Mouse (Mus musculus): ENCODE results near the gene Olfr282. TPM values are rescaled to one million over a fixed set of nuclear protein-coding genes. Genes with fewer than 3 reads are reported as not detected.
"Not testable (repeated sequence)": the region's sequence is repeated elsewhere in the genome, so short reads cannot be mapped to it uniquely, and the experiment has no call there.

Olfr282 gene
- polyA plus RNA-seq, 1 experiment from 2014 or later, result not detected

GRCm38 (mm10) chr15:98408406-98409060 lies 22.5 kb upstream of the Olfr282 start:
- Histone ChIP-seq H3K4me2 (ENCODE audit: low read length) (no peak overlapping the region), H3K9ac (ENCODE audit: low read length) (no peak overlapping the region), H3K27ac (replicated peaks in 1 of 2; ENCODE audit: control insufficient read depth in 1 of 2, insufficient read depth in 1 of 2, low read depth in 2 of 2, low read length in 2 of 2) (no peak overlapping the region), H3K4me3 (ENCODE audit: control insufficient read depth in 1 of 2, insufficient read depth in 1 of 2, low read depth in 1 of 2, low read length in 2 of 2) (no peak overlapping the region), H3K9me3 (ENCODE audit: control insufficient read depth, low read length) (no peaks in the 10 kb centered on the region), H3K27me3 (ENCODE audit: control insufficient read depth, insufficient read depth, low read length) (no peaks in the 10 kb centered on the region), H3K36me3 (ENCODE audit: control insufficient read depth, insufficient read depth, low read length) (no peaks in the 10 kb centered on the region), H3K4me1 (ENCODE audit: control insufficient read depth in 2 of 2, insufficient read depth in 2 of 2, low read length in 2 of 2) (no peaks in the 10 kb centered on the region)
- ATAC-seq (ENCODE audit: insufficient number of reproducible peaks, insufficient read depth, low FRiP score, low read depth), result no peak
- WGBS, result 65% methylated on average over 17 of the region's 17 CpGs

GRCm38 (mm10) chr15:98409635-98410034 lies 21.4 kb upstream of the Olfr282 start:
- 86% methylated on average over 2 of the region's 2 CpGs for WGBS

GRCm38 (mm10) chr15:98410249-98410648 lies 20.8 kb upstream of the Olfr282 start:
- Histone ChIP-seq H3K4me1 (ENCODE audit: control insufficient read depth in 2 of 2, insufficient read depth in 2 of 2, low read length in 2 of 2) (no peaks in the 10 kb centered on the region), H3K27ac (replicated peaks in 1 of 2; ENCODE audit: control insufficient read depth in 1 of 2, insufficient read depth in 1 of 2, low read depth in 2 of 2, low read length in 2 of 2) (no peak overlapping the region), H3K9ac (ENCODE audit: low read length) (no peak overlapping the region), H3K9me3 (ENCODE audit: control insufficient read depth, low read length) (no peaks in the 10 kb centered on the region), H3K4me2 (ENCODE audit: low read length) (no peak overlapping the region), H3K27me3 (ENCODE audit: control insufficient read depth, insufficient read depth, low read length) (no peaks in the 10 kb centered on the region), H3K4me3 (ENCODE audit: control insufficient read depth in 1 of 2, insufficient read depth in 1 of 2, low read depth in 1 of 2, low read length in 2 of 2) (no peak overlapping the region), H3K36me3 (ENCODE audit: control insufficient read depth, insufficient read depth, low read length) (no peaks in the 10 kb centered on the region)
- WGBS, result 88% methylated on average over 9 of the region's 9 CpGs
- ATAC-seq (ENCODE audit: insufficient number of reproducible peaks, insufficient read depth, low FRiP score, low read depth), result no peak

More at GRCm38 (mm10) chr15:98409635-98410034, 21.4 kb upstream of the Olfr282 start:
- ATAC-seq (ENCODE audit: insufficient number of reproducible peaks, insufficient read depth, low FRiP score, low read depth), result no peak
- Histone ChIP-seq H3K27ac (replicated peaks in 1 of 2; ENCODE audit: control insufficient read depth in 1 of 2, insufficient read depth in 1 of 2, low read depth in 2 of 2, low read length in 2 of 2) (no peak overlapping the region), H3K4me2 (ENCODE audit: low read length) (no peak overlapping the region), H3K4me3 (ENCODE audit: control insufficient read depth in 1 of 2, insufficient read depth in 1 of 2, low read depth in 1 of 2, low read length in 2 of 2) (no peak overlapping the region), H3K36me3 (ENCODE audit: control insufficient read depth, insufficient read depth, low read length) (no peaks in the 10 kb centered on the region), H3K27me3 (ENCODE audit: control insufficient read depth, insufficient read depth, low read length) (no peaks in the 10 kb centered on the region), H3K4me1 (ENCODE audit: control insufficient read depth in 2 of 2, insufficient read depth in 2 of 2, low read length in 2 of 2) (no peaks in the 10 kb centered on the region), H3K9ac (ENCODE audit: low read length) (no peak overlapping the region), H3K9me3 (ENCODE audit: control insufficient read depth, low read length) (no peaks in the 10 kb centered on the region)

- 74% methylated on average over 4 of the region's 4 CpGs for WGBS
- Histone ChIP-seq H3K4me3 (ENCODE audit: control insufficient read depth in 1 of 2, insufficient read depth in 1 of 2, low read depth in 1 of 2, low read length in 2 of 2) (no peak overlapping the region), H3K9ac (ENCODE audit: low read length) (no peak overlapping the region), H3K27ac (replicated peaks in 1 of 2; ENCODE audit: control insufficient read depth in 1 of 2, insufficient read depth in 1 of 2, low read depth in 2 of 2, low read length in 2 of 2) (no peak overlapping the region), H3K4me1 (ENCODE audit: control insufficient read depth in 2 of 2, insufficient read depth in 2 of 2, low read length in 2 of 2) (no peaks in the 10 kb centered on the region), H3K9me3 (ENCODE audit: control insufficient read depth, low read length) (no peaks in the 10 kb centered on the region), H3K4me2 (ENCODE audit: low read length) (no peak overlapping the region), H3K36me3 (ENCODE audit: control insufficient read depth, insufficient read depth, low read length) (no peaks in the 10 kb centered on the region), H3K27me3 (ENCODE audit: control insufficient read depth, insufficient read depth, low read length) (no peaks in the 10 kb centered on the region)
- ATAC-seq (ENCODE audit: insufficient number of reproducible peaks, insufficient read depth, low FRiP score, low read depth), result no peak
Observed at GRCm38 (mm10) chr15:98415996-98416395, 15.0 kb upstream of the Olfr282 start.

GRCm38 (mm10) chr15:98416802-98417201 lies 14.2 kb upstream of the Olfr282 start:
- not testable (repeated sequence) for H3K9me3 ChIP-seq (ENCODE audit: control insufficient read depth, low read length); H3K9ac ChIP-seq (ENCODE audit: low read length); H3K4me1 ChIP-seq (ENCODE audit: control insufficient read depth in 2 of 2, insufficient read depth in 2 of 2, low read length in 2 of 2); H3K36me3 ChIP-seq (ENCODE audit: control insufficient read depth, insufficient read depth, low read length); H3K27me3 ChIP-seq (ENCODE audit: control insufficient read depth, insufficient read depth, low read length); H3K4me2 ChIP-seq (ENCODE audit: low read length); H3K27ac ChIP-seq (replicated peaks in 1 of 2; ENCODE audit: control insufficient read depth in 1 of 2, insufficient read depth in 1 of 2, low read depth in 2 of 2, low read length in 2 of 2); ATAC-seq (ENCODE audit: insufficient number of reproducible peaks, insufficient read depth, low FRiP score, low read depth); H3K4me3 ChIP-seq (ENCODE audit: control insufficient read depth in 1 of 2, insufficient read depth in 1 of 2, low read depth in 1 of 2, low read length in 2 of 2)

- H3K27me3 ChIP-seq (ENCODE audit: control insufficient read depth, insufficient read depth, low read length); ATAC-seq (ENCODE audit: insufficient number of reproducible peaks, insufficient read depth, low FRiP score, low read depth): not testable (repeated sequence)
- 20% methylated on average over 1 of the region's 3 CpGs for WGBS
Observed at GRCm38 (mm10) chr15:98417285-98417684, 13.7 kb upstream of the Olfr282 start.

GRCm38 (mm10) chr15:98418096-98418495 lies 12.9 kb upstream of the Olfr282 start:
- H3K4me2 ChIP-seq (ENCODE audit: low read length), result no peak overlapping the region
- no peak overlapping the region for H3K27ac ChIP-seq (replicated peaks in 1 of 2; ENCODE audit: control insufficient read depth in 1 of 2, insufficient read depth in 1 of 2, low read depth in 2 of 2, low read length in 2 of 2)
- 59% methylated on average over 7 of the region's 7 CpGs for WGBS
- no peaks in the 10 kb centered on the region for H3K9me3 ChIP-seq (ENCODE audit: control insufficient read depth, low read length)
- H3K36me3 ChIP-seq (ENCODE audit: control insufficient read depth, insufficient read depth, low read length), result no peaks in the 10 kb centered on the region
- ATAC-seq (ENCODE audit: insufficient number of reproducible peaks, insufficient read depth, low FRiP score, low read depth), result no peak
- H3K4me3 ChIP-seq (ENCODE audit: control insufficient read depth in 1 of 2, insufficient read depth in 1 of 2, low read depth in 1 of 2, low read length in 2 of 2), result no peak overlapping the region
- no peak overlapping the region for H3K9ac ChIP-seq (ENCODE audit: low read length)
- H3K4me1 ChIP-seq (ENCODE audit: control insufficient read depth in 2 of 2, insufficient read depth in 2 of 2, low read length in 2 of 2), result no peaks in the 10 kb centered on the region
- H3K27me3 ChIP-seq (ENCODE audit: control insufficient read depth, insufficient read depth, low read length), result no peaks in the 10 kb centered on the region

More at GRCm38 (mm10) chr15:98417285-98417684, 13.7 kb upstream of the Olfr282 start:
- not testable (repeated sequence) for H3K36me3 ChIP-seq (ENCODE audit: control insufficient read depth, insufficient read depth, low read length); H3K4me3 ChIP-seq (ENCODE audit: control insufficient read depth in 1 of 2, insufficient read depth in 1 of 2, low read depth in 1 of 2, low read length in 2 of 2); H3K4me1 ChIP-seq (ENCODE audit: control insufficient read depth in 2 of 2, insufficient read depth in 2 of 2, low read length in 2 of 2); H3K27ac ChIP-seq (replicated peaks in 1 of 2; ENCODE audit: control insufficient read depth in 1 of 2, insufficient read depth in 1 of 2, low read depth in 2 of 2, low read length in 2 of 2); H3K4me2 ChIP-seq (ENCODE audit: low read length); H3K9me3 ChIP-seq (ENCODE audit: control insufficient read depth, low read length); H3K9ac ChIP-seq (ENCODE audit: low read length)

GRCm38 (mm10) chr15:98420897-98421296 lies 10.1 kb upstream of the Olfr282 start:
- H3K4me1 ChIP-seq (ENCODE audit: control insufficient read depth in 2 of 2, insufficient read depth in 2 of 2, low read length in 2 of 2), result no peaks in the 10 kb centered on the region
- no peaks in the 10 kb centered on the region for H3K36me3 ChIP-seq (ENCODE audit: control insufficient read depth, insufficient read depth, low read length)
- no peak overlapping the region for H3K4me3 ChIP-seq (ENCODE audit: control insufficient read depth in 1 of 2, insufficient read depth in 1 of 2, low read depth in 1 of 2, low read length in 2 of 2)
- 40% methylated on average over 4 of the region's 4 CpGs for WGBS
- H3K27me3 ChIP-seq (ENCODE audit: control insufficient read depth, insufficient read depth, low read length), result no peaks in the 10 kb centered on the region
- H3K4me2 ChIP-seq (ENCODE audit: low read length), result no peak overlapping the region
- H3K27ac ChIP-seq (replicated peaks in 1 of 2; ENCODE audit: control insufficient read depth in 1 of 2, insufficient read depth in 1 of 2, low read depth in 2 of 2, low read length in 2 of 2), result no peak overlapping the region
- H3K9ac ChIP-seq (ENCODE audit: low read length), result no peak overlapping the region
- ATAC-seq (ENCODE audit: insufficient number of reproducible peaks, insufficient read depth, low FRiP score, low read depth), result no peak
- no peaks in the 10 kb centered on the region for H3K9me3 ChIP-seq (ENCODE audit: control insufficient read depth, low read length)
